In the genomic region with DNA sequence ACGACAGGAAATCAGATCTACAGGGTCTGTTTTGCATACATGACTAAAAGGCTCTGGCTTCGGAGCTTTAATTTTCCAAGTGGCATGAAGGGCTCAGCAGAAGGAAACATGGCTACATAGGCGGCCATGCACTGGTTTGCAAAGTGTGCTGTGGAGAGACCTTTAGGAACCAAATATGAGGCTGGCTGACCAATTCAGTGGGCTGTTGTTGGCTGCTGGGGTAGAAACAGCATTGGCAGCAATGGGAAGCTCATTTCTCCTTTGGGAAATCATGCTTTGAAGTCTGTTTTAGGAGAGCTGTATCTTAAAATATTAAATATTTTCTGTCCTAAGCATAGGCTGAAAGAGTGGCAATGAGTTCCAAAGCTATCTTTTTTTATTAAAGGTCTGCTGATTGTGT, we compare ENCODE assay signal across 21 mouse cellular contexts.
DNase-seq lines count a peak whose midpoint lies in the region; ATAC-seq lines count a peak whose summit lies in the region.
"Had no signal": no experiment of that assay in that cellular context is flagged by ENCODE, and none has a peak within 500 bp of the region (broad histone marks: within the 10 kb centered on the region; RNA-seq: fewer than 3 reads in every experiment).

No protein-coding gene starts in this region.

- H3K9me3 ChIP-seq in heart, embryonic 12.5 days (replicated peaks), result no peaks in the 10 kb centered on the region
- H3K9me3 ChIP-seq: forebrain, embryonic 10.5 days; forebrain, embryonic 13.5 days; heart, embryonic 15.5 days; hindbrain, embryonic 10.5 days had no signal

- no peak for ATAC-seq in heart, embryonic 12.5 days (ENCODE audit: insufficient number of reproducible peaks, low FRiP score)
- ATAC-seq: forebrain, embryonic 13.5 days; forebrain, embryonic 16.5 days; intestine, postnatal 0 days; Patski had no signal

- no peaks in the 10 kb centered on the region for H3K36me3 ChIP-seq in heart, embryonic 12.5 days
- H3K36me3 ChIP-seq: forebrain, embryonic 10.5 days; heart, embryonic 15.5 days; hindbrain, embryonic 10.5 days had no signal

- no peak overlapping the region for H3K9ac ChIP-seq in heart, embryonic 12.5 days
- H3K9ac ChIP-seq: forebrain, embryonic 13.5 days; heart, embryonic 15.5 days; hindbrain, embryonic 14.5 days had no signal

- peak; percentile 17 for DNase-seq in adrenal gland, postnatal 10 days
- DNase-seq in adrenal gland, adult (ENCODE audit: inconsistent age in 2 of 2, low spot score in 1 of 2), result no peak
- peak; percentile 83 for DNase-seq in heart, adult 11 months
- DNase-seq in left cerebral cortex, postnatal 4 days, result peak; percentile 4
- DNase-seq in left cerebral cortex, adult 11 months (ENCODE audit: low spot score), result no peak
- DNase-seq: adrenal gland, adult 2 months; adrenal gland, postnatal 25 days; cerebellum, adult 11-12 months; cerebellum, adult 9-11 months; gastrocnemius, postnatal 10 days; gastrocnemius, postnatal 36 days had no signal

- intact Hi-C loops in left cerebral cortex, postnatal 4 days (cut with DNase I), result no loop called here

- H3K4me1 ChIP-seq in heart, embryonic 12.5 days (replicated peaks), result no peaks in the 10 kb centered on the region
- H3K4me1 ChIP-seq: heart, embryonic 15.5 days had no signal

- H3K27ac ChIP-seq in heart, embryonic 12.5 days (ENCODE audit: poor library complexity, severe bottlenecking), result no peak overlapping the region
- H3K27ac ChIP-seq: forebrain, embryonic 10.5 days; forebrain, embryonic 13.5 days; heart, embryonic 15.5 days; hindbrain, embryonic 10.5 days; hindbrain, embryonic 14.5 days had no signal

- no peaks in the 10 kb centered on the region for H3K27me3 ChIP-seq in heart, embryonic 12.5 days (replicated peaks)
- H3K27me3 ChIP-seq: forebrain, embryonic 13.5 days; heart, embryonic 15.5 days; Patski had no signal

- no peak overlapping the region for H3K4me3 ChIP-seq in heart, embryonic 12.5 days
- H3K4me3 ChIP-seq: forebrain, embryonic 10.5 days; forebrain, embryonic 13.5 days; heart, embryonic 15.5 days; hindbrain, embryonic 10.5 days had no signal

- no peak overlapping the region for H3K4me2 ChIP-seq in heart, embryonic 12.5 days
- H3K4me2 ChIP-seq: forebrain, embryonic 13.5 days; heart, embryonic 11.5 days; heart, embryonic 15.5 days; hindbrain, embryonic 14.5 days had no signal

- 54% methylated on average over 3 of the region's 3 CpGs for WGBS in heart, embryonic 12.5 days

Comparison
In these comparisons a context has a peak if more than half of its experiments do, and no peak if none do; other contexts are left out.
1. DNase-seq: peak in adrenal gland, postnatal 10 days (single experiment), heart, adult 11 months (single experiment) and left cerebral cortex, postnatal 4 days (single experiment); none in adrenal gland, adult (0 of 2) and left cerebral cortex, adult 11 months (single experiment).